In the genomic region with DNA sequence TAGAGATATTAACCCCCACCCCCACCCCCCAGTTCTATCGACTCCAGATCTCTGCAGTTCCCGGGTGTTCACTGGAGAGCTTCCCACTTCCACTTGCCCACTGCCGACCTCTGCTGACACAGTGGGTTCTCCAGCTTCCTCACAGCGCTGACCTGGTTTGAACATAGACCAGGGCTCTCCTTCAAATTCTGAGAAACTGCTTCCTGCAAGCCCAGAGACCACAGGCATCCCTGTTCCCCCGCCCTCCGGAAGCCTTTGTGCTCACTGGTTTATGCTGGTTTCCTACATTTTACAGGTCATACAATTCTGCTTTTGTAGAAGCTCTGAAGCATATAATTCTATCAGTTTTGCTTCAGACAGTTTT, we compare ENCODE assay signal across 14 mouse cellular contexts.
DNase-seq lines count a peak whose midpoint lies in the region; ATAC-seq lines count a peak whose summit lies in the region.
"Had no signal": no experiment of that assay in that cellular context is flagged by ENCODE, and none has a peak within 500 bp of the region (broad histone marks: within the 10 kb centered on the region; RNA-seq: fewer than 3 reads in every experiment).

No protein-coding gene starts in this region.

- ATAC-seq in stomach, embryonic 14.5 days (ENCODE audit: insufficient number of reproducible peaks, insufficient read depth, low FRiP score, low read depth): no peak
- no peak for ATAC-seq in erythroblast, adult 5-6 weeks (replicated peaks; ENCODE audit: low FRiP score, poor library complexity, severe bottlenecking)
- ATAC-seq: forebrain, postnatal 0 days had no signal

- H3K27ac ChIP-seq in stomach, embryonic 14.5 days (ENCODE audit: low read length): peak overlapping the region; percentile 62; the same call in 1 of the 2 replicates
- H3K27ac ChIP-seq: heart, embryonic 15.5 days; liver, embryonic 13.5 days; neural tube, embryonic 13.5 days had no signal

- H3K4me2 ChIP-seq in stomach, embryonic 14.5 days (replicated peaks; ENCODE audit: low read depth, low read length): no peak overlapping the region
- H3K4me2 ChIP-seq: heart, embryonic 15.5 days; liver, embryonic 13.5 days; neural tube, embryonic 13.5 days had no signal

- no peaks in the 10 kb centered on the region for H3K27me3 ChIP-seq in stomach, embryonic 14.5 days (ENCODE audit: control insufficient read depth, insufficient read depth, low read length)
- H3K27me3 ChIP-seq: heart, embryonic 15.5 days; liver, embryonic 13.5 days; neural tube, embryonic 13.5 days had no signal

- H3K4me3 ChIP-seq in stomach, embryonic 14.5 days (ENCODE audit: low read depth, low read length): no peak overlapping the region
- H3K4me3 ChIP-seq: heart, embryonic 15.5 days; liver, embryonic 13.5 days; neural tube, embryonic 13.5 days had no signal

- no peaks in the 10 kb centered on the region for H3K9me3 ChIP-seq in stomach, embryonic 14.5 days (ENCODE audit: control insufficient read depth, low read depth, low read length)
- H3K9me3 ChIP-seq: heart, embryonic 15.5 days; liver, embryonic 13.5 days; neural tube, embryonic 13.5 days had no signal

- WGBS in stomach, embryonic 14.5 days: 18% methylated on average over 6 of the region's 6 CpGs

- no peak overlapping the region for H3K9ac ChIP-seq in stomach, embryonic 14.5 days (replicated peaks; ENCODE audit: low read depth, low read length)
- H3K9ac ChIP-seq: forebrain, postnatal 0 days; heart, embryonic 15.5 days; liver, embryonic 13.5 days; neural tube, embryonic 13.5 days had no signal

- peak; percentile 30 for DNase-seq in embryo, embryonic 11 days
- DNase-seq in embryo, embryonic 10.5 days (ENCODE audit: low spot score): no peak
- peak; percentile 25 for DNase-seq in ZHBTc4 (ENCODE audit: low read depth, low spot score)
- DNase-seq in kidney, adult 8-10 months: peak; percentile 15 to 23
- DNase-seq in cerebellum, postnatal 14 days: no peak
- no peak for DNase-seq in gastrocnemius, postnatal 10 days
- DNase-seq: cerebellum, postnatal 36 days; forebrain, postnatal 0 days; liver, embryonic 13.5 days; right cerebral cortex, postnatal 4 days had no signal

- H3K4me1 ChIP-seq in stomach, embryonic 14.5 days (ENCODE audit: control insufficient read depth, insufficient read depth, low read length): peaks cover 10% of the 10 kb centered on the region
- H3K4me1 ChIP-seq: neural tube, embryonic 13.5 days had no signal

- H3K36me3 ChIP-seq in stomach, embryonic 14.5 days (ENCODE audit: control insufficient read depth, insufficient read depth, low read length): no peaks in the 10 kb centered on the region
- H3K36me3 ChIP-seq: heart, embryonic 15.5 days; liver, embryonic 13.5 days; neural tube, embryonic 13.5 days had no signal

Comparison
In these comparisons a context has a peak if more than half of its experiments do, and no peak if none do; other contexts are left out.
1. DNase-seq: peak in embryo, embryonic 11 days (single experiment), ZHBTc4 (single experiment) and kidney, adult 8-10 months (2 of 2); none in embryo, embryonic 10.5 days (single experiment), cerebellum, postnatal 14 days (0 of 2) and gastrocnemius, postnatal 10 days (single experiment).